Mouse (Mus musculus) cerebellum, adult 8-10 months (tissue): ENCODE measurements around the gene Cct8l1.

Experiments
- DNase-seq: peaks from one replicate; pipeline ENCODE4 v3.0.0; 2022

Cct8l1 gene

DNA sequence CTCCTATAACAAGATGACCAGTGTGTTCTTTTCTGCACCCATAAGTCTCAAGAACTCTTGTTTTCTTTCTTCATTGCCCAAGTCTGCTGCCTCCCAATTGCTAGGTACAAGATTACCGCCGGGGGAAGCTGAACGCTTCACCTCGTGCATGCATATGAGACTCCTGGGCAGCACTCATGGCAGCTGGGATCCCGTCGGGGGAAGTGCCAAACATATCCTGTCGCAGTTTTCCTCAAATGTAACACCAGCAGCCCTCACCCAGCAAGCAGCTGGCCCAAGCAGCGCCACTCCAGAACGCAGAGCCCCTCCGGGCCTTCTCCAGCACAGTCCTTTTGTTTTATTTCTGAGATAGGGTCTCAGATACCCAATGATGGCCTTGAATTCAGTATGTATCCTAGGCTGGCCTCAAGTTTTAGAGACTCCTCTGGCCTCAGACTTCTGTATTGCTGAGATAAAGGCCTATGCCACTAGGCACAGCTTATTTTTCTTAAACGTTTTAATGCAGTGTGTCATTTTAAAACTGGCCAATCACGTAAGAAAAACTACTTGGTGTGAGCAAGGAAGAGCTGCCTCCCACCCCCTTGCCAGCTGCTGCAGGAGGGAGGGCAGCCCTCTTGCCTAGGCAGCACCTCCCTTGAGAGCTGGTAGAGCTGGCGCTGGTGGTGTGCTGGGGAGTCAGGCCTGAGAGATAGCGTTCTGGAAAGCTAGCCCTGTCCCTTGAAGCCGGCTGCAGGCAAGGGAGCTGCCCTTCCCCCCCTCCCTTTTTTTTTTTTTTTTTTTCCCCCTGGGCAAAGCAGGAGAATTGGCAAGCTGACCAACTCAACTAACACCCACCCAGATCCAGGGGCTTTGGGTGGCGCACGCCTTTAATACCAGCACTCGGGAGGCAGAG is 16.6 kb downstream of the Cct8l1 start:
- no peak for DNase-seq

DNA sequence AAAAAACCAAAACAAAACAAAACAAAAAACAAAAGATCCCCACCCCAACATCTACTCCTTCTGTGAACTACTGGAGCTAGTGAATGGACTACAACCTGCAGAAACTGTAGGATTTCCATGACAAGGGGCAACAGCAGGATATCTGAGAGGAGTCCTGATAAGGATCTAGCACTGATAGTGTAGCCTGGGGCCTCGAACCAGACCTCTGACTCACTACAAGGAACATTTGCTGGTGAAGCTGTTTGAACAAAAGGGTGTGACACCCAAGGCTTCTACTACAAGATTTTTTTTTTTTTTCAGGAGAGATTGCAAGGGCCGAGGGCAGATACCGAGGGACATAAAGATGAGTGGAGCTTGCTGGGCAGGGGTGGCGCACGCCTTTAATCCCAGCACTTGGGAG is 17.4 kb downstream of the Cct8l1 start:
- no peak for DNase-seq

DNA sequence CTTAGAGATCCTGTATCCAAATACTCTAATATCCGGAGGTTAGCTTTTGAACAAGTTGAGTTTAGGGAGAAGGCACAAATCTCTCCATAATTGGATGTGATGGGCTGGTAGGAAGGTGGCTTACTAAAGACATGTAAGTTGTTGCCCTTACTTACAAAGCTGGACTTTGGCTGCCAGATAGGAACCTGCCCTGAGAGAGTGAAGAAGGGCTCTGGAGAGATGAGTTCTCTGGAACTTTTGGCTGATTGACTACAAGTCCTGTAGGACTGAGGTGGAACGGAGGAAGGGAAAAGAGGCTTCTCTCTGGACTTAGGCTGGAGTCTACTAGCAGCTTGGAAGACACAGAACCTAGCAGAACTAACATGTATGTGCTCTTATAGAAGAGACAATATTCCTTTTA is 19.7 kb downstream of the Cct8l1 start:
- no peak for DNase-seq

DNA sequence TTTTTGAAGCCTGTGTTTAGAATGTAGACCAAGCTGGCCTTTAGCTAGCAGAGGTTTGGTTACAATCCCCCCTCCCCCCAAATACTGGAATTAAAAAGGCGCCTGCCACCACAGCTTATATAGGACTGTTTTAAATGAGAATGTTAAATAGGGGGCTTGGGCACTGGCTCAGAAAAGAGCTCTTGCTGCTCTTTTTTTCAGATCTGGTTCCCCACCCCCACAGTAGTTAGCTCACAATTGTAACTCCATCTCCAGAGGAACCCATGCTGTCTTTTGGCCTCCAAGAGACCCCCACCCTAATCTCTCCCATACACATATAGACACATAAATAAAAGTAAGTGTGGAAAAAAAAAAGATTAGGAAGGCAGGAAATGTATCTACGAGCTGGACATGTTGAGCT is 20.6 kb downstream of the Cct8l1 start:
- DNase-seq: no peak

DNA sequence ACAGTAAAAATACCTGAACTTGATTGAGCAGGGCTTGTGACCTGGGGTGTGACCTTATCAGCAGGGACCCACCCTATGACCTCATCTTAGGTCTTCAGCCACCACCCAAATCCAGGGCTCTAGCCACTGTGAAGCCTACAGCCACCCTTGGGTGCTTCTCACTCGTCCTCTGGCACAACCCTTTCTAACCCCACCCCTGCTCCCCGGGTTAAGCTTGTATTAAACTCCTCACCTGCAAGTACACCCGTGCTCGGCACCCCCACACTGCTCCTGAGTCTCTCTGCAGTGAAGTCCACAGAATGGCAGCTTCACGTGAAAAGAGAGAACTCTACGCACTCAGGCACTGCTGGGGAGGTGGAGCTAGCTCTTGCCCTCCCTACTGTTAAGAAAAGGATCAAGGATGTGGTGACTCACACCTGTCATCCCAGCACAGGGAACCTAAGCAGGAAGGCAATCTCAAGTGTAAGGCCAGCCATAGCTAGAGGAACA is 21.1 kb downstream of the Cct8l1 start:
- no peak for DNase-seq

DNA sequence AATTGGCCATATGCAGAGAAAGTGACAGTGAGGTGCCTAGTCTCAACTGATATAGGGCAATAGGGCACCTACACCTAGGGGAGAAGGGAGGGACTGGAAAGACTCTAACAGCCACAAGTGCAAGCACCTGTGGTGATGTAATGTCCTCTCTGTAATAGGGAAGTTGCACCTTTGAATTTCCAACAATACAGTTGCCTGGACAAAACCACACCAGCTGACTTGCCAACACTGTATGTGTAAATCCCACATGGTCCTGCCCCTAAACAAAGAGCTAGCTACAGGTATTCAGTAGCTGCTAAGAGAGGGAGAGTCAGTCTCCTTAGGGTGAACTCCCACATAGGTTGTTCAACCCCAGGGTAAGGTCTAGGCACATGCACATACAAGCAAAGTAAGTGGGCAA is 24.5 kb downstream of the Cct8l1 start:
- DNase-seq: no peak

DNA sequence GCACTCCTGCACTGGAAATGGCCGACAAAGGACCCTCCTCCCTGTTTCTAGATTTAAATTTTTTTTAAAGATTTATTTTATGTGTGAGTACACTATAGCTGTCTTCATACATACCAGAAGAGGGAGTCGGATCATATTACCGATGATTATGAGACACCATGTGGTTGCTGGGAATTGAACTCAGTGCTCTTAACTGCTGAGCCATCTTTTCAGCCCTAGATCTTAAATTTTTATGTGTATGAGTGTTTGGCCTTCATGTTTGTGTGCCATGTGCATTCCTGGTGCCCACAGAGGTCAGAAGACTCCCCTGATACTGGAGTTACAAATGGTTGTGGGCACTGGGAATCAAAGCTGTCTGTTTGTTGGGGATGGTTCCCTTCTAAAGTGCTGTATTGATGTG is 25.1 kb downstream of the Cct8l1 start:
- DNase-seq: no peak

DNA sequence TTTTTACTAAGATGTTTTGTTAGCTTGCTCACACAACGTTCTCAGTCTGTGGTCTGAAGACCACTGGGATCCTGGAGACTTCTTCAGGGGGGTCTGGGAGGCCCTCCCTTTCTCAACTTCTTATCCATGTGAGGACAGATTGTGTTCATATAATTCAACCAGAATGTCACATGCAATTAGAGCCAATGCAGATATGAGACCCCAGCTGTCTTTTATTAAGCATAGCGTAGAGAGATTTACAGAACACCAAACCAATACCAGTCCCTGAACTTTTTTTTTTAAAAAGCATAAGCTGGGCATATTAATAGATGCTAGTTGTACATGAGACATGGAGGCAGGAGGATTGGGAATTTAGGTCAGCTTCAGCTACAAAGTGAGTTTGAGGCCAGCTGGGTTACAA is 25.8 kb downstream of the Cct8l1 start:
- no peak for DNase-seq

DNA sequence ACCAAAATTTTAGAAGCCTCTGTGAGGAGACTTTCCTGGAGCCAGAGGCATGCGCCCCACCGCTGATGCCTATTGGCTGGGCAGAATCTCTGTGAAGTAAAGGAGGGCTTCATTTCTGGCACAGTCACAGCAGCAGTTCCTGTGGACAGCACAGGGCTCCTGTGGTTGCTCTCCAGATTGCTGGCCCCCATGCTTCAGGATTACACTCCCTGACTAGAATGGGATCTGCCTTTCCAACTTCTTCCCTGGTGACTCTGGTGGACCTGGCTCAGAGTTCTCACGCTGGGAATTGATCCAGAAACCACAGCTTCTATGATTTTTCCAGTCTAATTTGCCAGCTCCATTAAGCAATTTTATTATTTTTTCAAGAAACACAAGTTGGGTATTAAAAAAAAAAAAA is 28.2 kb downstream of the Cct8l1 start:
- DNase-seq: no peak

DNA sequence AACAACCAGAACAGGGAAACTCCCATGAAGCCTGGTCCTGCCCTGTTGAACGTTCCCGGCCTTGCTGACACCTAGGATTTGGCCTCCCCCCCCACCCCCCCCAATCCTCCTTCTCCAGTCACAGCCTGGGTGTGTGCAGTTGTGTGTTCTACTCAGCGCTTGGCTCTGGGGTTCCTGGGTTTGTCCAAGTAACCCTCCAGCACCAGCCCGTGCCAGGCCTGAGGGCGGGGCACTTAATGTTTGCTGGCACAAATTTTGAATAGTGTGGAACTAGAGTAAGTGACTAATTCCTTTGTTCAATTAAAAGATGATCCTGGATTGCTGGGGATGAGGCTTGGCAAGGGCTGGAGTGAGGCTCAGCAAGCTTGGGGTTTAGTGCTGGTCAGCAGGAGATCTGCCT is 28.7 kb downstream of the Cct8l1 start:
- DNase-seq: no peak

DNA sequence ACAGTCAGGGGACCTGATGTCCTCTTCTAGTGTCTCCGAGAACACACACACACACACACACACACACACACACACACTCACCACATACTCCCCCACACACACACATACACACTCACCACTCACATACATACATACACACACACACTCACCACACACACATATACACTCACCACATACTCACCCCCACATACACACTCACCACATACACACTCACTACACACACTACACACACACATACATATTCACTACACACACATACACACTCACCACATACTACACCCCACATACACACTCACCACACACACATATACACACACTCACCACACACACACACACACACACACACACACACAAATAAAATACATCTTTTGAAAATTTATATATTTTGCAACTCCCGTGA is 31.0 kb downstream of the Cct8l1 start:
- DNase-seq: no peak

DNA sequence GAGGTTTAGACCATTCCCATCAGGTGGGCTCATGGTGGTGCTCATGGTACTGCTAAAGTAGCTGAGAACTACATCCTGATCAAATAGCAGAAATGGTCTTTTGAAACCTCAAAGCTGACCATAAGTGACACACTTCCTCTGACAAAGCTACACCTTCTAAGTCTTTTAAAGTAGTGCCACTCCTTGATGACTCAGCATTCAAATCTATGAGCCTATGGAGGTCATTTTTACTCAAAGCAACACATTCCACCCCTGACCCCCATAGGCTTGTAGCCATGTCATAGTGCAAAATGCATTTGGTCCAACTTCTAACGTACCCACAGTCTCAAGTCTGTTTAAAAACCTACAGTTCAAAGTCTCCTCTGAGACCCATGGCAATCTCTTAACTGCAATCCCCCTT is 35.0 kb downstream of the Cct8l1 start:
- no peak for DNase-seq

DNA sequence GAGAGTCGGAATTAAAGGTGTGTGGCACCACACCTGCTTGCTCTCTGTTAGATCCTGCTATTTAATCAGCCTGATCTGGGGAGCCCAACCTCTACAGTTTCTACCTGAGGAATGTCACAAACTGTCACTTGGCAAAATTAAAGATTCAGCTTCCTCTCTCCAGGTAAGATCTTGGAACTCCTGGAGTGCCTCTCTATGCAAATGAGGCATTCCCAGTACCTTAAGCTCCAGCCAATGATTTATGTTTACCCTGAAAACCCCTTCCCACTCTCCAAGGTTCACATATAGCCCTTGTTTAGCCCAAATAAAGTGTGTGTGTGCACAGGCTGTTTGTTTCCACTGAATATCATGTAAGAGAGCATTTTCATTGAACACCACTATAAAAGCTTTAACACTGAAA is 38.3 kb downstream of the Cct8l1 start:
- no peak for DNase-seq

DNA sequence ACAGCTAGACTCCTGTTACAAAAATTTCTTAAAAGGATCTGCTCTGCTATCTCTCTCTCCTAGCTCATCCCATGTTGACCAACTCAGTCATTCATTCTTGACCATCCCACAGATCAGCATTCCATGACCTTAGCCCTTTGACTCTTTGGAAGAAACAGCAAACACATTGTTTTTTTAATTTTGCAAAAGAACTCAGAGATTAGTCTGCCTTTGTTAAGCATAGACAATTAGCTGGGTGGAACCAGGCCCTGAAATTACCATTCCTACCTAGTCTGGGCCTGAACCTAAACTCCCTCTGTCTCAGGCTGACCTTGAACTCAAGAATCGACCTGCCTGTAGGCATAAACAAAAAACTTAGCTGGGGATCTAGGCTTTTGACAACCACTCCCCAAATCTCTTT is 38.8 kb downstream of the Cct8l1 start:
- no peak for DNase-seq

DNA sequence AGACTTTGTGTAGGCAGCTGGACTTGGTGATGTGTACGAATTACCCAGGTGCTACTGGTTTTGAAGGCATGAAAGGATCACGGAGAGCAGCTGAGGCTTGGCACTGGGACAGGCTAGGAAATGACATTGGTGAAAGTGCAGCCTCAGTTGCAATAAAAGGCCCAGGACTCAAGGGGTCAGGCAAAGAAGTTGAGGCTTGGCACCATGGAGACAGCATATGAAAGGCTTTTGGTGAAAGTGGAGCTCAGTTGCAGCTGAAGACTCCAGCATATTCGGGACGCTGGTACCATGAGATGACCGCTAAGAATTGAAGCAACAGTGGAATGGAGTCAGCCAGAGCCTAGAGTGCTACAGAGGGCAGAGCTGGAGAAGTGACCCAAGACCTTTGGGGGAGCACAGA is 39.8 kb downstream of the Cct8l1 start:
- DNase-seq: no peak

DNA sequence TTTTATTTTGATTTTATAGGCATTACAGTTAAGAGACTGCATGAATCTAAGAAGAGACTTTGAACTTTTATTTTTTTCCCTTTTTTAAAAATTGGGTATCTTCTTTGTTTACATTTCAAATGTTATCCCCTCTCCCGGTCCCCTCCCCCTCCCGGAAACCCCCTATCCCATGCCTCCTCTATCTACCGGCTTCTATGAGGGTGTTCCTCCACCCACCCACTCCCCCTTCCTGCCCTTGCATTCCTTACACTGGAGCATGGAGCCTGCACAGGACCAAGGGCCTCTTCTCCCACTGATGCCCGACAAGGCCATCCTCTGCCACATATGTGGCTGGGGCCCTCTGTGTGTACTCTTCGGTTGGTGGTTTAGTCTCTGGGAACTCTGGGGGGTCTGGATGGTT is 40.5 kb downstream of the Cct8l1 start:
- no peak for DNase-seq
